Mouse (Mus musculus): ENCODE data around the gene Gan. TPM values are rescaled to one million over a fixed set of nuclear protein-coding genes. Genes with fewer than 3 reads are reported as not detected.

Gene Gan
- polyA plus RNA-seq, 1 experiment from 2014 or later: 2.4 TPM

- Histone ChIP-seq H3K27ac (replicated peaks; ENCODE audit: low read depth, low read length) (no peak overlapping the region), H3K4me2 (ENCODE audit: low read depth, severe bottlenecking) (no peak overlapping the region), H3K9me3 (ENCODE audit: control insufficient read depth, low read length) (no peaks in the 10 kb centered on the region), H3K36me3 (ENCODE audit: control insufficient read depth, insufficient read depth, low read length) (0 out of 2 replicates have a peak, but pooled peaks cover 2% of the 10 kb centered on the region), H3K4me1 (ENCODE audit: control insufficient read depth, insufficient read depth, low read length) (no peaks in the 10 kb centered on the region), H3K9ac (ENCODE audit: low read length) (no peak overlapping the region), H3K4me3 (ENCODE audit: low read depth, low read length) (no peak overlapping the region), H3K27me3 (ENCODE audit: control insufficient read depth, insufficient read depth, low read length) (no peaks in the 10 kb centered on the region)
- DNase-seq (ENCODE audit: low spot score): no peak
- ATAC-seq (ENCODE audit: insufficient number of reproducible peaks, low FRiP score, low TSS enrichment, low read depth): no peak
- 91% methylated on average over 11 of the region's 11 CpGs for WGBS
Measured at GRCm38 (mm10) chr8:117212100-117212499, 54.2 kb downstream of the Gan start.

DNA sequence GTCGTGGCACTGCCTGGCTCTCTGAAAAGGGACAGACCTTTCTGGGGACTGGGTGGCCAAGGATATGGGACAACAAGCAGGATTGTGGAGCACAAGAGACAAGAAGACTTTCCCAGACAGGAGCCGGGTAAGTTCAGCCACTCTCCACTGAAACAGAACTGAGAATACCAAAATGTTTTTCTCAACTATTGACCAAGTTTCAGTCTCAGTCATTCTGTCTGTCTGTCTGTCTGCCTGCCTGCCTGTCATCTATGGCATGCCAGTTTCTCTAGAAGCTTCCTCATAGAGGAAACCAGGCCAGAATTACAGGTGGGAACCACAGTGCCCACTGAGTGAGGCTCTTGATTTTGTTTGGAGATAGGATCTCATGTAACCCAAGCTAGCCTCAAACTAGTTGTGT is 59.8 kb downstream of the Gan start:
- Histone ChIP-seq H3K27ac (replicated peaks; ENCODE audit: low read depth, low read length) (no peak overlapping the region), H3K9me3 (ENCODE audit: control insufficient read depth, low read length) (no peaks in the 10 kb centered on the region), H3K27me3 (ENCODE audit: control insufficient read depth, insufficient read depth, low read length) (no peaks in the 10 kb centered on the region), H3K4me2 (ENCODE audit: low read depth, severe bottlenecking) (no peak overlapping the region), H3K4me1 (ENCODE audit: control insufficient read depth, insufficient read depth, low read length) (no peaks in the 10 kb centered on the region), H3K4me3 (ENCODE audit: low read depth, low read length) (no peak overlapping the region), H3K9ac (ENCODE audit: low read length) (no peak overlapping the region), H3K36me3 (ENCODE audit: control insufficient read depth, insufficient read depth, low read length) (0 out of 2 replicates have a peak, but pooled peaks cover 2% of the 10 kb centered on the region)
- ATAC-seq (ENCODE audit: insufficient number of reproducible peaks, low FRiP score, low TSS enrichment, low read depth) (no peak), DNase-seq (ENCODE audit: low spot score) (no peak)
- WGBS: 87% methylated on average over 2 of the region's 2 CpGs

GRCm38 (mm10) chr8:117222396-117222795 is 64.5 kb downstream of the Gan start:
- Histone ChIP-seq H3K27ac (replicated peaks; ENCODE audit: low read depth, low read length) (no peak overlapping the region), H3K9me3 (ENCODE audit: control insufficient read depth, low read length) (no peaks in the 10 kb centered on the region), H3K9ac (ENCODE audit: low read length) (no peak overlapping the region), H3K27me3 (ENCODE audit: control insufficient read depth, insufficient read depth, low read length) (no peaks in the 10 kb centered on the region), H3K4me1 (ENCODE audit: control insufficient read depth, insufficient read depth, low read length) (no peaks in the 10 kb centered on the region), H3K4me3 (ENCODE audit: low read depth, low read length) (no peak overlapping the region), H3K36me3 (ENCODE audit: control insufficient read depth, insufficient read depth, low read length) (no peaks in the 10 kb centered on the region), H3K4me2 (ENCODE audit: low read depth, severe bottlenecking) (no peak overlapping the region)
- DNase-seq (ENCODE audit: low spot score) (no peak), ATAC-seq (ENCODE audit: insufficient number of reproducible peaks, low FRiP score, low TSS enrichment, low read depth) (no peak)
- WGBS: 81% methylated on average over 6 of the region's 6 CpGs

DNA sequence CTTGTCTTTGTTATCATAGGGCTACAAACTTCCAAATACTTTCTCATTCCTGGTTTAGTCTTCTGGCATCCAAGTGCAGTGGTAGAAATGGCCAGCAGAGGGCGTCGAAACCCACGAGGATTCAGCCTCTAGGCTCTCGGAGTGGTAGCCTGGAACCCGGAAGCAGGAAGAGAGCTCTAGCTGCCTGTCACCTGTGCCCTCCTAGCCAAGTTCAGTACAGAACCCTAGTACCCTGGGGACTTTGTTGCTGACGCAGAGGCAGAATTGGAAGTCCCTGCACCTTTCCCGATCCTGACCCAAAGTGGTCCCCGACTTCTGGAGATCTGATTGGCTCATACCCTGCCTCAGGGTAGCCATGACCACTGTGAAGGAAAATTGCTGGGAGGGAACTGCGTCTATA is 66.7 kb downstream of the Gan start:
- Histone ChIP-seq H3K4me1 (ENCODE audit: control insufficient read depth, insufficient read depth, low read length) (no peaks in the 10 kb centered on the region), H3K36me3 (ENCODE audit: control insufficient read depth, insufficient read depth, low read length) (no peaks in the 10 kb centered on the region), H3K9me3 (ENCODE audit: control insufficient read depth, low read length) (no peaks in the 10 kb centered on the region), H3K9ac (ENCODE audit: low read length) (no peak overlapping the region), H3K4me3 (ENCODE audit: low read depth, low read length) (no peak overlapping the region), H3K27ac (replicated peaks; ENCODE audit: low read depth, low read length) (no peak overlapping the region), H3K4me2 (ENCODE audit: low read depth, severe bottlenecking) (peak overlapping the region; percentile 33), H3K27me3 (ENCODE audit: control insufficient read depth, insufficient read depth, low read length) (no peaks in the 10 kb centered on the region)
- ATAC-seq (ENCODE audit: insufficient number of reproducible peaks, low FRiP score, low TSS enrichment, low read depth): peak; percentile 47; the same call in 1 of the 2 replicates
- DNase-seq (ENCODE audit: low spot score): peak; percentile 92
- WGBS: 18% methylated on average over 9 of the region's 9 CpGs

DNA sequence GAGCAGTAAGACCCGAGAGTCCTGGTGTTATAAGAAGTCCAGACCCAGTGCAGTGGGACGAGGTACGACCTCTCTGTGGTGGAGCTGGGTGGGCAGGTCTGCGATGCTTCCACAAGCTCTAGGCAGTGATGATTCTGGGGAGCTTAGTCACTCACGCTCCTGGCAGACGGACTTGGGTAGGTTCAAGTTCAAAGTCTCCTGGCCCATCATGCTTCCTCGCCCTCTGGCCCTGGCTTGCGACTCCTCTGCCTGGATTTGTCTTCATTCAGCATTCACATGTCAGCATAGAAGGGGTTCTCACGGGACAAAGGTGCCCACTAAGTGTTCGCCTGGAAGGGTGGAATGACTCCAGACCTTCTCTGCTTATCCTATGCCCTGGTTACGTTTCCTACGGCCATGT is 68.4 kb downstream of the Gan start:
- ATAC-seq (ENCODE audit: insufficient number of reproducible peaks, low FRiP score, low TSS enrichment, low read depth) (no peak), DNase-seq (ENCODE audit: low spot score) (no peak)
- Histone ChIP-seq H3K27me3 (ENCODE audit: control insufficient read depth, insufficient read depth, low read length) (no peaks in the 10 kb centered on the region), H3K27ac (replicated peaks; ENCODE audit: low read depth, low read length) (no peak overlapping the region), H3K4me2 (ENCODE audit: low read depth, severe bottlenecking) (no peak overlapping the region), H3K4me1 (ENCODE audit: control insufficient read depth, insufficient read depth, low read length) (no peaks in the 10 kb centered on the region), H3K9me3 (ENCODE audit: control insufficient read depth, low read length) (no peaks in the 10 kb centered on the region), H3K4me3 (ENCODE audit: low read depth, low read length) (no peak overlapping the region), H3K9ac (ENCODE audit: low read length) (no peak overlapping the region), H3K36me3 (ENCODE audit: control insufficient read depth, insufficient read depth, low read length) (no peaks in the 10 kb centered on the region)
- WGBS: 83% methylated on average over 12 of the region's 12 CpGs

GRCm38 (mm10) chr8:117227339-117227738 is 69.4 kb downstream of the Gan start:
- Histone ChIP-seq H3K36me3 (ENCODE audit: control insufficient read depth, insufficient read depth, low read length) (no peaks in the 10 kb centered on the region), H3K4me3 (ENCODE audit: low read depth, low read length) (no peak overlapping the region), H3K27me3 (ENCODE audit: control insufficient read depth, insufficient read depth, low read length) (no peaks in the 10 kb centered on the region), H3K4me1 (ENCODE audit: control insufficient read depth, insufficient read depth, low read length) (no peaks in the 10 kb centered on the region), H3K27ac (replicated peaks; ENCODE audit: low read depth, low read length) (no peak overlapping the region), H3K9me3 (ENCODE audit: control insufficient read depth, low read length) (no peaks in the 10 kb centered on the region), H3K9ac (ENCODE audit: low read length) (no peak overlapping the region), H3K4me2 (ENCODE audit: low read depth, severe bottlenecking) (no peak overlapping the region)
- ATAC-seq (ENCODE audit: insufficient number of reproducible peaks, low FRiP score, low TSS enrichment, low read depth): no peak
- 93% methylated on average over 2 of the region's 2 CpGs for WGBS
- no peak for DNase-seq (ENCODE audit: low spot score)

GRCm38 (mm10) chr8:117233199-117233598 is 75.3 kb downstream of the Gan start:
- Histone ChIP-seq H3K27ac (replicated peaks; ENCODE audit: low read depth, low read length) (no peak overlapping the region), H3K9ac (ENCODE audit: low read length) (no peak overlapping the region), H3K9me3 (ENCODE audit: control insufficient read depth, low read length) (no peaks in the 10 kb centered on the region), H3K27me3 (ENCODE audit: control insufficient read depth, insufficient read depth, low read length) (no peaks in the 10 kb centered on the region), H3K4me1 (ENCODE audit: control insufficient read depth, insufficient read depth, low read length) (no peaks in the 10 kb centered on the region), H3K4me2 (ENCODE audit: low read depth, severe bottlenecking) (no peak overlapping the region), H3K36me3 (ENCODE audit: control insufficient read depth, insufficient read depth, low read length) (no peaks in the 10 kb centered on the region), H3K4me3 (ENCODE audit: low read depth, low read length) (no peak overlapping the region)
- no peak for DNase-seq (ENCODE audit: low spot score)
- 78% methylated on average over 7 of the region's 7 CpGs for WGBS
- ATAC-seq (ENCODE audit: insufficient number of reproducible peaks, low FRiP score, low TSS enrichment, low read depth): no peak

DNA sequence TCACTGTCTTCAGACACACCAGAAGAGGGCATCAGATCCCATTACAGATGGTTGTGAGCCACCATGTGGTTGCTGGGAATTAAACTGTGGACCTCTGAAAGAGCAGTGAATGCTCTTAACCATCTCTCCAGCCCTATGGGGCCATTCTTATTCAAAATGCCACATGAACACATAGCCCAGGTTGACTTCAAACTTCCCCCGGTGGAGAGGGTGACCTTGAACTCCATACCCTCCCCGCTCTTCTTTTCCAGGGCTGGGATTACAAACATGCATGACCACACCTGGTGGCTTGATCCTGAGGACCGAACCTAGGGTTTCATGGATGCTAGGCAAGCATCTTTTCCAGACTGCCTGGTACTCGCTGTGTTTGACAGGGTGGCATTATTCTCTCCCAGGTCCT is 78.6 kb downstream of the Gan start:
- Histone ChIP-seq H3K4me1 (ENCODE audit: control insufficient read depth, insufficient read depth, low read length) (no peaks in the 10 kb centered on the region), H3K9ac (ENCODE audit: low read length) (no peak overlapping the region), H3K27ac (replicated peaks; ENCODE audit: low read depth, low read length) (no peak overlapping the region), H3K4me3 (ENCODE audit: low read depth, low read length) (no peak overlapping the region), H3K27me3 (ENCODE audit: control insufficient read depth, insufficient read depth, low read length) (no peaks in the 10 kb centered on the region), H3K9me3 (ENCODE audit: control insufficient read depth, low read length) (no peaks in the 10 kb centered on the region), H3K4me2 (ENCODE audit: low read depth, severe bottlenecking) (no peak overlapping the region), H3K36me3 (ENCODE audit: control insufficient read depth, insufficient read depth, low read length) (no peaks in the 10 kb centered on the region)
- DNase-seq (ENCODE audit: low spot score): no peak
- WGBS: 93% methylated on average over 4 of the region's 4 CpGs
- no peak for ATAC-seq (ENCODE audit: insufficient number of reproducible peaks, low FRiP score, low TSS enrichment, low read depth)

- ATAC-seq (ENCODE audit: insufficient number of reproducible peaks, low FRiP score, low TSS enrichment, low read depth) (no peak), DNase-seq (ENCODE audit: low spot score) (no peak)
- Histone ChIP-seq H3K4me3 (ENCODE audit: low read depth, low read length) (no peak overlapping the region), H3K4me2 (ENCODE audit: low read depth, severe bottlenecking) (no peak overlapping the region), H3K27ac (replicated peaks; ENCODE audit: low read depth, low read length) (no peak overlapping the region), H3K4me1 (ENCODE audit: control insufficient read depth, insufficient read depth, low read length) (no peaks in the 10 kb centered on the region), H3K36me3 (ENCODE audit: control insufficient read depth, insufficient read depth, low read length) (no peaks in the 10 kb centered on the region), H3K9me3 (ENCODE audit: control insufficient read depth, low read length) (no peaks in the 10 kb centered on the region), H3K27me3 (ENCODE audit: control insufficient read depth, insufficient read depth, low read length) (no peaks in the 10 kb centered on the region), H3K9ac (ENCODE audit: low read length) (no peak overlapping the region)
- 79% methylated on average over 5 of the region's 5 CpGs for WGBS
Measured at GRCm38 (mm10) chr8:117240326-117240725, 82.4 kb downstream of the Gan start.

Measured in limb, embryonic 11.5 days (tissue).